Mouse (Mus musculus): ENCODE measurements at regions not wholly inside any gene's neighbourhood (a gene's known extent, or its start where the extent isn't known, plus 50 kb on each side); places are given as distances from the start of the nearest gene placed in this dataset.
A peak's percentile ranks its signal among the peaks of the same experiment; 100 is the strongest.
"Not testable (repeated sequence)": the region's sequence is repeated elsewhere in the genome, so short reads cannot be mapped to it uniquely, and the experiment has no call there.

DNA sequence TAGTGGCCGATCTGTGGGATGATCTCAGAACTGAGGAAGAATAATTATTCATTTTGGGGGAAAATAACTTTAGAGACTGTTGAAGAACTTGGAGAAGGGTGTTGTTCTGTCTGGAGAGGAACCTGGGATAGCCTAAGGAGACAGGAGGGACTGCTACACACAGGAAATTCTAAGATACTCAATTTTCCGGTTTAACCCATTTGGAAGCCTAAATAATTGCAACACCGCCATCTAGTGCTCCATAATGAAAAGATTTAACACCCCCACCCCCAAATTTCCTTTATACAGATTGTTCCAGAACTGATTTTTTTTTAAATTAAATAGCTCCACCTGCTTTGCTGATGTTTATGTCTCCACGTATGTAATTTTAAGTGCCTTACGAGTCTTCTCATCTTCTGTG, 157.2 kb upstream of the Adgra3 start:
- Histone ChIP-seq H3K27ac (ENCODE audit: low read depth, low read length) (no peak overlapping the region), H3K4me3 (ENCODE audit: low read depth, low read length) (no peak overlapping the region), H3K4me1 (ENCODE audit: control insufficient read depth, insufficient read depth, low read length) (no peaks in the 10 kb centered on the region), H3K4me2 (ENCODE audit: low read length) (no peak overlapping the region), H3K36me3 (ENCODE audit: control insufficient read depth, insufficient read depth, low read length) (no peaks in the 10 kb centered on the region), H3K9ac (ENCODE audit: low read length) (no peak overlapping the region), H3K27me3 (replicated peaks; ENCODE audit: control insufficient read depth, insufficient read depth, low read length) (no peaks in the 10 kb centered on the region), H3K9me3 (replicated peaks; ENCODE audit: control insufficient read depth, low read length) (no peaks in the 10 kb centered on the region)
- WGBS, result 48% methylated on average over 5 of the region's 5 CpGs
- DNase-seq (ENCODE audit: low spot score) (peak; percentile 62), ATAC-seq (no peak; the same call in 1 of the 2 replicates)

- no peak overlapping the region for H3K4me3 ChIP-seq (ENCODE audit: low read depth, low read length)
- H3K27me3 ChIP-seq (replicated peaks; ENCODE audit: control insufficient read depth, insufficient read depth, low read length), result no peaks in the 10 kb centered on the region
- no peak for ATAC-seq
- no peak overlapping the region for H3K4me2 ChIP-seq (ENCODE audit: low read length)
- DNase-seq (ENCODE audit: low spot score), result no peak
- H3K9me3 ChIP-seq (replicated peaks; ENCODE audit: control insufficient read depth, low read length), result no peaks in the 10 kb centered on the region
- H3K4me1 ChIP-seq (ENCODE audit: control insufficient read depth, insufficient read depth, low read length), result no peaks in the 10 kb centered on the region
- H3K9ac ChIP-seq (ENCODE audit: low read length), result no peak overlapping the region
- H3K36me3 ChIP-seq (ENCODE audit: control insufficient read depth, insufficient read depth, low read length), result no peaks in the 10 kb centered on the region
- no peak overlapping the region for H3K27ac ChIP-seq (ENCODE audit: low read depth, low read length)
- WGBS, result 58% methylated on average over 7 of the region's 7 CpGs
Observed at GRCm38 (mm10) chr5:50202307-50203010, 143.7 kb upstream of the Adgra3 start.

- no peak overlapping the region for H3K4me3 ChIP-seq (ENCODE audit: low read depth, low read length)
- H3K9ac ChIP-seq (ENCODE audit: low read length), result no peak overlapping the region
- DNase-seq (ENCODE audit: low spot score), result no peak
- H3K4me2 ChIP-seq (ENCODE audit: low read length), result no peak overlapping the region
- H3K27me3 ChIP-seq (replicated peaks; ENCODE audit: control insufficient read depth, insufficient read depth, low read length), result no peaks in the 10 kb centered on the region
- no peak for ATAC-seq
- H3K4me1 ChIP-seq (ENCODE audit: control insufficient read depth, insufficient read depth, low read length), result no peaks in the 10 kb centered on the region
- no peaks in the 10 kb centered on the region for H3K9me3 ChIP-seq (replicated peaks; ENCODE audit: control insufficient read depth, low read length)
- no peaks in the 10 kb centered on the region for H3K36me3 ChIP-seq (ENCODE audit: control insufficient read depth, insufficient read depth, low read length)
- no peak overlapping the region for H3K27ac ChIP-seq (ENCODE audit: low read depth, low read length)
- WGBS, result 73% methylated on average over 3 of the region's 3 CpGs
Observed at GRCm38 (mm10) chr5:50196423-50196822, 137.6 kb upstream of the Adgra3 start.

DNA sequence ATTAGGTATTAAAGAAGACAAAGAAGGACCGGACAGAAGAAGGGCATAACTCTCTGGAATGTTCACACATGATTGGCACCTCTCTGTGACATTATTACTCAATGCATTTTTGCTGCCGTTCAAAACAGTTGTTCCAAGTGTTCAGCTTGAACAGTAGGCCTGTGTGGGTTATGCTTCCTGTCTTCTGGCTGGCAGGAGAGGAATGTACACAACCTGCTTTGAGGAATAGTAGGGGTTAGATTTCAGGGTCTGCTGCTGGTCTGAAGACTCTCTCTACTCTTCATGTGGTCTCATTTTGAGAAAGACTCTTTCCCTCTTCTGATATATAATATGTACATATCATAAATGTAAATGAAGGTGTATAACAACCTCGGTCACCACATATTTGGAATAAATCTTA, 137.2 kb upstream of the Adgra3 start:
- no peaks in the 10 kb centered on the region for H3K36me3 ChIP-seq (ENCODE audit: control insufficient read depth, insufficient read depth, low read length)
- no peaks in the 10 kb centered on the region for H3K9me3 ChIP-seq (replicated peaks; ENCODE audit: control insufficient read depth, low read length)
- DNase-seq (ENCODE audit: low spot score) (no peak), ATAC-seq (no peak)
- no peaks in the 10 kb centered on the region for H3K4me1 ChIP-seq (ENCODE audit: control insufficient read depth, insufficient read depth, low read length)
- 71% methylated on average over 3 of the region's 3 CpGs for WGBS
- H3K27me3 ChIP-seq (replicated peaks; ENCODE audit: control insufficient read depth, insufficient read depth, low read length), result no peaks in the 10 kb centered on the region
- H3K4me2 ChIP-seq (ENCODE audit: low read length), result no peak overlapping the region
- H3K4me3 ChIP-seq (ENCODE audit: low read depth, low read length), result no peak overlapping the region
- no peak overlapping the region for H3K9ac ChIP-seq (ENCODE audit: low read length)
- H3K27ac ChIP-seq (ENCODE audit: low read depth, low read length), result no peak overlapping the region

DNA sequence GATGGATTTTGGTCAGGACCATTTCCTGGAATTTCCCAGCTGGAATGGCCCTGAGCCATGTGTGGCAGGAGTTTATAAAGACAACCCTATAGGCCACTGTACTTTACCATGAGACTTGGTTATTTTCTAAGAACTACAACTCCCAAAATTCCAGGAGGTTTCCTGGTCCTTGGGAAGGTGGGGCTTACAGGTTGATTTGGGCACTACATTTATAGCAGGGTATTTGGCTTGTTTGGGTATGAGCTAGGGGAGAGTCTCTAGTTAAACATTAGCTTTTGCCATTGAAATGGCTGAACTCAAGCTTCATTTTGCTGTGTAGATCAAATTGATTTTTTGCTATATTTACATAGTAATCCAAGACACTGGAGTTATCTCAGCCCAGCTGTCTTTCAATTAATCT, 130.6 kb upstream of the Adgra3 start:
- no peaks in the 10 kb centered on the region for H3K36me3 ChIP-seq (ENCODE audit: control insufficient read depth, insufficient read depth, low read length)
- H3K4me2 ChIP-seq (ENCODE audit: low read length), result no peak overlapping the region
- H3K4me3 ChIP-seq (ENCODE audit: low read depth, low read length), result no peak overlapping the region
- no peaks in the 10 kb centered on the region for H3K27me3 ChIP-seq (replicated peaks; ENCODE audit: control insufficient read depth, insufficient read depth, low read length)
- no peak for DNase-seq (ENCODE audit: low spot score)
- H3K27ac ChIP-seq (ENCODE audit: low read depth, low read length), result no peak overlapping the region
- no peak for ATAC-seq
- H3K9ac ChIP-seq (ENCODE audit: low read length), result no peak overlapping the region
- H3K4me1 ChIP-seq (ENCODE audit: control insufficient read depth, insufficient read depth, low read length), result no peaks in the 10 kb centered on the region
- H3K9me3 ChIP-seq (replicated peaks; ENCODE audit: control insufficient read depth, low read length), result no peaks in the 10 kb centered on the region

GRCm38 (mm10) chr5:50182721-50183120, 123.9 kb upstream of the Adgra3 start:
- Histone ChIP-seq H3K4me2 (ENCODE audit: low read length) (no peak overlapping the region), H3K36me3 (ENCODE audit: control insufficient read depth, insufficient read depth, low read length) (no peaks in the 10 kb centered on the region)

GRCm38 (mm10) chr5:50156557-50156956, 97.8 kb upstream of the Adgra3 start:
- Histone ChIP-seq H3K9me3 (replicated peaks; ENCODE audit: control insufficient read depth, low read length) (no peaks in the 10 kb centered on the region), H3K27me3 (replicated peaks; ENCODE audit: control insufficient read depth, insufficient read depth, low read length) (no peaks in the 10 kb centered on the region), H3K36me3 (ENCODE audit: control insufficient read depth, insufficient read depth, low read length) (no peaks in the 10 kb centered on the region), H3K4me2 (ENCODE audit: low read length) (no peak overlapping the region), H3K27ac (ENCODE audit: low read depth, low read length) (no peak overlapping the region), H3K4me1 (ENCODE audit: control insufficient read depth, insufficient read depth, low read length) (no peaks in the 10 kb centered on the region), H3K4me3 (ENCODE audit: low read depth, low read length) (no peak overlapping the region), H3K9ac (ENCODE audit: low read length) (no peak overlapping the region)
- 50% methylated on average over 1 of the region's 1 CpGs for WGBS
- ATAC-seq, result no peak
- no peak for DNase-seq (ENCODE audit: low spot score)

More at GRCm38 (mm10) chr5:50182721-50183120, 123.9 kb upstream of the Adgra3 start:
- Histone ChIP-seq H3K27me3 (replicated peaks; ENCODE audit: control insufficient read depth, insufficient read depth, low read length) (no peaks in the 10 kb centered on the region), H3K9ac (ENCODE audit: low read length) (no peak overlapping the region), H3K4me3 (ENCODE audit: low read depth, low read length) (no peak overlapping the region), H3K9me3 (replicated peaks; ENCODE audit: control insufficient read depth, low read length) (no peaks in the 10 kb centered on the region), H3K27ac (ENCODE audit: low read depth, low read length) (no peak overlapping the region), H3K4me1 (ENCODE audit: control insufficient read depth, insufficient read depth, low read length) (no peaks in the 10 kb centered on the region)
- ATAC-seq (no peak), DNase-seq (ENCODE audit: low spot score) (no peak)
- 78% methylated on average over 6 of the region's 6 CpGs for WGBS

DNA sequence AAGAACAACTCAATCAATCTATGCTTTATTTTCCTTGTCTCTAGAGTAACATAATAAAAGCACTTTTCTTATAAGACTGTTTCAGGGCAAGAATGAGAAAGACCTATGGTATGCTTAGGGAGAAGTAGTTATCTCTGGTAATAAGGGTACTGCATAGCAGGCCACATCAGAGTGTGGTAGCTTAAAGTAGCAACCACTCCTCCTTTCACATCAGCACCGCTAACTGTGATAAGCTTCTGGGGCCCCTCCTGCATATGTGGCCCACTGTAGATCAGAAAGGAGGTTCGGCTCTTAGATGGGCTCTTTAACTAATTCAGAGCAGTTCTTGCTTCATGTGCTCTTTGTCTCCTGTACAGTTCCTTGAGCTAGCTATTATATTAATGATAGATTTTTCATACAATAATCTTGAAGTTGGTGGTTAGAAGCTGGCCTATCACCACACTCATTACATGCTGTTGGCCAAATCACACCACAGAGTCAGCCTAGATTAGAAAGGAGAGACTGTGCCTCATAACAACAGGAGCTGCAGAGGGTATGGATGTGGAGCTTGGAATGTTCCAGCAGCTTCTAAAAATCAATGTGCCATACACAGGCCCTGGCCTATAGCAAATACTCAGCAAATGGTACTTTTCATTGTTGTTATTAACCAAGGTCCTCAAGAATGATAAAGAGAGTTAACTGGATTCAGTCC, 96.5 kb upstream of the Adgra3 start:
- not testable (repeated sequence) for H3K4me2 ChIP-seq (ENCODE audit: low read length); H3K4me3 ChIP-seq (ENCODE audit: low read depth, low read length); H3K9me3 ChIP-seq (replicated peaks; ENCODE audit: control insufficient read depth, low read length); H3K27ac ChIP-seq (ENCODE audit: low read depth, low read length); ATAC-seq; H3K36me3 ChIP-seq (ENCODE audit: control insufficient read depth, insufficient read depth, low read length); H3K4me1 ChIP-seq (ENCODE audit: control insufficient read depth, insufficient read depth, low read length); DNase-seq (ENCODE audit: low spot score); H3K9ac ChIP-seq (ENCODE audit: low read length); H3K27me3 ChIP-seq (replicated peaks; ENCODE audit: control insufficient read depth, insufficient read depth, low read length)
- 92% methylated on average over 2 of the region's 2 CpGs for WGBS

DNA sequence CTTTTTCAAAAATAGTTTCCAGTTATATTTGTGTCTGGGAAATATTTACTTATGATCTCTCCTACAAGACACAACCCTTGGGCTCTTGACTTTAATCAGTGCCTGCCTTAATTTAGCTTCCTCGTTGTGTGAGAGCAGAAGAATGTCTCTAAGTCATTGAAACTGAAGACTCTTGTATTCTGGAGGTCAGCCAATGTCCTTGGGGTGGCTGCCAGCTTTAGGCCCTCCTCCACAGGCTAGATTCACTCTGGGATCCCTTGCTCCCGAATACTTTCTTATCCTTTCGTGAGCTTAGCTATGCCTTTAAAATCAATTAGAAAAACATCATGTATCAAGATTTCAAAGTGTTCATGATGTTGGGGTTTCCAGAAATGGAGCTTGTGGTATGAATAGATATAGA, 88.1 kb upstream of the Adgra3 start:
- Histone ChIP-seq H3K36me3 (ENCODE audit: control insufficient read depth, insufficient read depth, low read length) (no peaks in the 10 kb centered on the region), H3K9ac (ENCODE audit: low read length) (no peak overlapping the region), H3K4me3 (ENCODE audit: low read depth, low read length) (no peak overlapping the region), H3K27ac (ENCODE audit: low read depth, low read length) (no peak overlapping the region), H3K9me3 (replicated peaks; ENCODE audit: control insufficient read depth, low read length) (no peaks in the 10 kb centered on the region), H3K4me2 (ENCODE audit: low read length) (no peak overlapping the region), H3K4me1 (ENCODE audit: control insufficient read depth, insufficient read depth, low read length) (no peaks in the 10 kb centered on the region), H3K27me3 (replicated peaks; ENCODE audit: control insufficient read depth, insufficient read depth, low read length) (no peaks in the 10 kb centered on the region)
- ATAC-seq (no peak), DNase-seq (ENCODE audit: low spot score) (no peak)
- WGBS, result 63% methylated on average over 3 of the region's 3 CpGs
